ENCODE assay signal across 18 mouse cellular contexts in genomic region chr13:112720078-112720736, GRCm38 (mm10).
"Had no signal": no experiment of that assay in that cellular context is flagged by ENCODE, and none has a peak within 500 bp of the region (broad histone marks: within the 10 kb centered on the region; RNA-seq: fewer than 3 reads in every experiment).

No protein-coding gene starts in this region.

- H3K27ac ChIP-seq: limb, embryonic 13.5 days; liver, embryonic 13.5 days; midbrain, embryonic 12.5 days; midbrain, embryonic 15.5 days; neural tube, embryonic 13.5 days; stomach, embryonic 15.5 days had no signal

- H3K36me3 ChIP-seq: limb, embryonic 13.5 days; stomach, embryonic 15.5 days had no signal

- H3K9ac ChIP-seq: limb, embryonic 13.5 days; liver, embryonic 13.5 days; midbrain, embryonic 12.5 days; midbrain, embryonic 15.5 days; neural tube, embryonic 13.5 days; stomach, embryonic 15.5 days had no signal

- H3K27me3 ChIP-seq: limb, embryonic 13.5 days; liver, embryonic 13.5 days; midbrain, embryonic 12.5 days; midbrain, embryonic 15.5 days; neural tube, embryonic 13.5 days; stomach, embryonic 15.5 days had no signal

- H3K4me2 ChIP-seq: limb, embryonic 13.5 days; liver, embryonic 13.5 days; midbrain, embryonic 12.5 days; midbrain, embryonic 15.5 days; neural tube, embryonic 13.5 days; stomach, embryonic 15.5 days had no signal

- H3K9me3 ChIP-seq: limb, embryonic 13.5 days; liver, embryonic 13.5 days; midbrain, embryonic 12.5 days; midbrain, embryonic 15.5 days; neural tube, embryonic 13.5 days; stomach, embryonic 15.5 days had no signal

- ATAC-seq: intestine, postnatal 0 days; midbrain, embryonic 15.5 days had no signal

- H3K4me1 ChIP-seq: liver, embryonic 13.5 days; midbrain, embryonic 15.5 days had no signal

- H3K4me3 ChIP-seq: limb, embryonic 13.5 days; liver, embryonic 13.5 days; midbrain, embryonic 12.5 days; midbrain, embryonic 15.5 days; myocyte; neural tube, embryonic 13.5 days; stomach, embryonic 15.5 days had no signal

- DNase-seq: kidney, adult 8-10 months; kidney, postnatal 36 days; left cerebral cortex, postnatal 4 days; liver, embryonic 13.5 days; lung, adult 2 months; lung, postnatal 14 days; lung, postnatal 4 days; retina, postnatal 1 day; right cerebral cortex, postnatal 25 days; spleen, adult 18-20 months; thymus, postnatal 25 days had no signal
